Mouse (Mus musculus) cerebellum, adult 11-12 months (tissue): ENCODE results near the gene Htr5a.

ENCODE experiments used
- DNase-seq: peaks from one replicate; pipeline ENCODE4 v3.0.0; 2022

Gene Htr5a

DNA sequence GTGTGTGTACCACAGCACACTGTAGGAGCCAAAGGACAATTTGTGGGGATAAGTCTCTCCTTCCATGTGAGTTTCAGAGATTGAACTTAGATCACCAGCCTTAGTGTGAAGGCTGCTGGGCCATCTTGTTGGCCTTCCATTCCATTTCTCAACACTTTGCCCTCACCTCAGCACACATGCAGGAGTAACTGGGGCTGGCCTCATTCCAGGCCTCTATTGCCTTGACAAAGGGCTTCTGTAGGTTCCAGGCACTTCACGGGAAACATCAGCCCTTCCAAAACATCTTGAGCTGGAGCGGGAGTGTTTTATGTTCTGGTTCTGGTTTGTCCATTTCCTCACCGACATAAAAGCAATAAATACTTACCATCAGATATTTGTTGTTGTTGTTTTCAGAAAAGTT, 54.0 kb downstream of the Htr5a start:
- no peak for DNase-seq

- DNase-seq, result no peak
Measured at GRCm38 (mm10) chr5:27899756-27900155, 57.8 kb downstream of the Htr5a start.

DNA sequence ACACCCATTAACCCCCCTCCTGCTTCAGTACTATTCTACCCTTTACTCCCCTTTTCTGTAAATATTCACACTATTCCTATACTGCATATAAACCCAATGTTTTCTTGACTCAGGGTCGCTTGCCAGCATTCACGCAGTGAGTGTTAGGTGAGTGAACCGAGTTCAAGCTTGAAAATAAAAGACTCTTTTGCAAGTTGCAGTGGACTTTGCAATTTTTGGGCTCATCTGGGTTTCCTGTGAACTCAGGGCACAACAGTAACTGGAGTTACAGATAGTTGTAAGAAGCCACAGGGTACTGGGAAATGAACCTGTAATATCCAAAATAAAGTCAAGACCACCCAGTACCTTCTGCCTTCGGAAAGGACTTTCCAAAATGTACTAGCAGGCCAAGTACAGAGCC, 58.2 kb downstream of the Htr5a start:
- DNase-seq, result no peak
